Mouse (Mus musculus) left cerebral cortex, adult 9 months (tissue): ENCODE results near the gene Fam133b.
"Not testable (repeated sequence)": the region's sequence is repeated elsewhere in the genome, so short reads cannot be mapped to it uniquely, and the experiment has no call there.

Experiments used
- DNase-seq, 2 experiments: peaks; one replicate each; pipeline ENCODE4 v3.0.0; 2022; ENCODE audit warnings: low spot score in 2 of 2

Fam133b gene

DNA sequence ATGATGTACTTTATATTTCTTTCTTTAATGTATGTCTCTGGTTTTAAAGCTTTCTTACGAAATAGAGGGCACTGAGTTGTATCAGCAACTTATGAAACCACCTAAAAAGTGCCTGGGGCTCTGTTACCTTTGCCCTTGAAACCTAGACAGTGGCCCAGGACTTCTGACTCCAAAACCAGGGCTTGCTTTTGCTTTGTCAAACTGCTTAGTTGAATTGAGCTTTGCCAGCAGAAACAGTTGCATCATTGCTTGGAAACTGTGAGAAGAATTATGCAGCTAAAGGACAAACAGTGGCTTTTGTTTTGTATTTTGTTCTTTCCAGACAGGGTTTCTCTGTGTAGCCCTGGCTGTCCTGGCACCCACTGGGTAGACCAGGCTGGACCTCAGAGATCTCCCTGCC is 56.7 kb downstream of the Fam133b start:
- no peak for DNase-seq

DNA sequence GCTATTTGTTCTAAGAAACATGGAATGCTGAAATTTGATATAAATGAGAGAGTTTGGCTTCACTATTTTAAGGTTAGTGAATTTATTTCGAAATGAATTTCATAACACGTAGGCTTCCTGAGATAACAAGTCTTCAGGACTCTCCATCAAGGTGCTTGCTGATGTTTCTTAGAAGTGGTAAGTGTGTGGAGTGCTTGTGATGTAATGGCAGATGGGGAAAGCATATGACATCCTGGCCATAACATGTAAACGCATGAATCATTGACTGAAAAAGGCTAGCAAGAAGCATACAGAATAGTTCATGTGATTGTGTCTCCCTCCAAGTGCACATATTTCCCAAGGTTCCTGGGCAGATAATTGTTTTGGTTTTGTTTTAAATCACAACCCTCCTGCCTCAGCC is 57.2 kb downstream of the Fam133b start:
- DNase-seq = no peak

GRCm38 (mm10) chr5:3607114-3607513 is 63.5 kb downstream of the Fam133b start:
- no peak for DNase-seq

DNA sequence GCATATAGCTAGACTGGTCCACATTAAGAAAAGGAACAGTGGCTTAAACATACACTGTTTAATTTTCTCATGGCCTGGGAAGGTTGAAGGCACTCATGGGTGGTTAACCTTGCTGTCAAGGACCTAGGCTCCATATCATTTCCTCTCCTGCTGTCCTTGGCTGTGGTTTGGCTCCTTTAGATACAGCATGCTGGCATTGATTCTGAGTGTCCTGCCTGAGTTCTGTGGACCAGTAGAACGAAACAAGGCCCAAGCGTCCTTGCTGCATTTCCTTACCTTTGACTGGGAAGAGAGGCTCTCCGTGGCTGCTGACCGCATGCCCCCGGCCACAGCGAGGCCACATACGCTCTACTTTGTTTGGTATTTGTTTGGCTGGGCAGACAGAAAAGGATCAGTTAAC is 65.6 kb downstream of the Fam133b start:
- no peak for DNase-seq

- DNase-seq = not testable (repeated sequence)
These were observed 68.2 kb downstream of the Fam133b start for GRCm38 (mm10) chr5:3611835-3612234.
